In genomic region chr7:100190778-100191177, GRCm38 (mm10) we compare ENCODE assay signal across 8 mouse cellular contexts. TPM values are rescaled to one million over a fixed set of nuclear protein-coding genes. Genes with fewer than 3 reads are reported as not detected.
DNase-seq lines count a peak whose midpoint lies in the region; ATAC-seq and TF ChIP-seq lines count a peak whose summit lies in the region.

No protein-coding gene starts in this region.

- H3K36me3 ChIP-seq in forebrain, embryonic 15.5 days, result no peaks in the 10 kb centered on the region
- no peaks in the 10 kb centered on the region for H3K36me3 ChIP-seq in kidney, postnatal 0 days (ENCODE audit: insufficient read depth, low read length)

- H3K4me3 ChIP-seq in forebrain, embryonic 15.5 days, result no peak overlapping the region
- no peak overlapping the region for H3K4me3 ChIP-seq in kidney, postnatal 0 days (replicated peaks; ENCODE audit: low read depth, low read length)
- no peak overlapping the region for H3K4me3 ChIP-seq in lung, adult 2 months (replicated peaks; ENCODE audit: extremely low read depth, low read depth, low read length)

- 8% methylated on average over 4 of the region's 4 CpGs for WGBS in forebrain, embryonic 15.5 days
- WGBS in kidney, postnatal 0 days, result 6% methylated on average over 4 of the region's 4 CpGs
- 2% methylated on average over 4 of the region's 4 CpGs for WGBS in lung, adult 2 months

- peak; percentile 31 to 75 for DNase-seq in adrenal gland, adult (ENCODE audit: inconsistent age in 2 of 2, low spot score in 1 of 2)
- DNase-seq in adrenal gland, adult 8-10 months, result no peak
- DNase-seq in CD8-positive naive resting alpha-beta T cell, adult 2 months (ENCODE audit: low read depth in 2 of 2, low spot score in 2 of 2), result peak; percentile 31 to 61
- DNase-seq in c-Kit-positive CD71-positive TER-119-positive erythroid progenitor cells, embryonic 14.5 days (ENCODE audit: low spot score), result peak; percentile 57
- peak; percentile 84 for DNase-seq in kidney, postnatal 0 days (ENCODE audit: low spot score)
- DNase-seq in lung, adult 2 months, result peak; percentile 43
- DNase-seq in retina, postnatal 7 days (ENCODE audit: low read depth, low spot score), result peak; percentile 41

- TF ChIP-seq POLR2A in lung, adult 2 months (IDR thresholded peaks at IDR 0.05; ENCODE audit: borderline replicate concordance, extremely low read depth, low read depth, low read length), result no peak

- no peaks in the 10 kb centered on the region for H3K9me3 ChIP-seq in forebrain, embryonic 15.5 days
- no peaks in the 10 kb centered on the region for H3K9me3 ChIP-seq in kidney, postnatal 0 days (replicated peaks; ENCODE audit: low read length)

- no peaks in the 10 kb centered on the region; the same call in 1 of the 2 replicates for H3K27me3 ChIP-seq in forebrain, embryonic 15.5 days
- no peaks in the 10 kb centered on the region for H3K27me3 ChIP-seq in kidney, postnatal 0 days (ENCODE audit: insufficient read depth, low read length)

- ATAC-seq in forebrain, embryonic 15.5 days (replicated peaks), result peak; percentile 67; the same call in 1 of the 2 replicates
- ATAC-seq in kidney, postnatal 0 days (replicated peaks; ENCODE audit: low FRiP score, low read depth), result no peak; the same call in 1 of the 2 replicates

- peak; percentile 92 for TF ChIP-seq CTCF in kidney, postnatal 0 days (IDR thresholded peaks at IDR 0.05; ENCODE audit: low read depth)
- peak; percentile 87 for TF ChIP-seq CTCF in lung, adult 2 months (IDR thresholded peaks at IDR 0.05; ENCODE audit: insufficient read depth, low read length)

- no peak overlapping the region for H3K27ac ChIP-seq in forebrain, embryonic 15.5 days (replicated peaks)
- no peak overlapping the region for H3K27ac ChIP-seq in kidney, postnatal 0 days

- H3K9ac ChIP-seq in forebrain, embryonic 15.5 days (replicated peaks), result no peak overlapping the region
- H3K9ac ChIP-seq in kidney, postnatal 0 days (ENCODE audit: low read depth, low read length), result no peak overlapping the region

- no peaks in the 10 kb centered on the region for H3K4me1 ChIP-seq in forebrain, embryonic 15.5 days
- no peaks in the 10 kb centered on the region for H3K4me1 ChIP-seq in kidney, postnatal 0 days (replicated peaks; ENCODE audit: insufficient read depth, low read length)
- H3K4me1 ChIP-seq in lung, adult 2 months (ENCODE audit: control insufficient read depth, insufficient read depth, low read length), result no peaks in the 10 kb centered on the region

- H3K4me2 ChIP-seq in forebrain, embryonic 15.5 days (replicated peaks), result no peak overlapping the region
- H3K4me2 ChIP-seq in kidney, postnatal 0 days (ENCODE audit: low read length), result no peak overlapping the region

RNA-seq across cellular contexts. Expression of gene Kcne3, which starts 14.5 kb away (rescaled TPM):
- 1 to 10 TPM in 3 of 4 experiments, under 1 TPM in 1; 0.55 to 1.9 (median 1.4) TPM for total RNA-seq in adrenal gland, adult 8-10 months (2022)
- 0.66 and 1.0 TPM in 2 replicates for polyA plus RNA-seq in forebrain, embryonic 15.5 days (2015; fragmentation: Nextera tagmentation; extraction: Ambion mirVana)
- polyA plus RNA-seq in kidney, postnatal 0 days (2015; fragmentation: Nextera tagmentation; extraction: Ambion mirVana), result 2.3 and 2.6 TPM in 2 replicates
- polyA plus RNA-seq in lung, adult 2 months (2012; rRNA removed), result 5.8 and 6.4 TPM in 2 replicates

RNA-seq across cellular contexts. Expression of gene Lipt2, which starts 31.7 kb away (rescaled TPM):
- total RNA-seq in adrenal gland, adult 8-10 months (2022), result 1 to 10 TPM; 5.2 to 7.5 (median 6.4) TPM
- 17.8 and 21.4 TPM in 2 replicates for polyA plus RNA-seq in forebrain, embryonic 15.5 days (2015; fragmentation: Nextera tagmentation; extraction: Ambion mirVana)
- polyA plus RNA-seq in kidney, postnatal 0 days (2015; fragmentation: Nextera tagmentation; extraction: Ambion mirVana), result 19.7 and 20.1 TPM in 2 replicates
- polyA plus RNA-seq in lung, adult 2 months (2012; rRNA removed), result 4.6 and 5.9 TPM in 2 replicates

RNA-seq across cellular contexts. Expression of gene Pgm2l1, which starts 36.4 kb away (rescaled TPM):
- 1 to 10 TPM; 5.5 to 6.8 (median 6.3) TPM for total RNA-seq in adrenal gland, adult 8-10 months (2022)
- polyA plus RNA-seq in forebrain, embryonic 15.5 days (2015; fragmentation: Nextera tagmentation; extraction: Ambion mirVana), result 13.5 and 14.5 TPM in 2 replicates
- polyA plus RNA-seq in kidney, postnatal 0 days (2015; fragmentation: Nextera tagmentation; extraction: Ambion mirVana), result 2.4 and 2.5 TPM in 2 replicates
- polyA plus RNA-seq in lung, adult 2 months (2012; rRNA removed), result 4.6 and 5.0 TPM in 2 replicates
